Mouse (Mus musculus) spleen, postnatal 14 days (tissue): ENCODE measurements around the gene Pnma3.
"Not testable (repeated sequence)": the region's sequence is repeated elsewhere in the genome, so short reads cannot be mapped to it uniquely, and the experiment has no call there.

Experiments used
- DNase-seq, 2 experiments: peaks; one replicate each; pipeline ENCODE4 v3.0.0; 2021 to 2022; ENCODE audit warnings: low spot score in 2 of 2

Gene Pnma3

GRCm38 (mm10) chrX:73064415-73064793, at the start of gene Pnma3:
Gene Pnma3 (plus strand): TSS chrX:73064787.
- no peak for DNase-seq

DNA sequence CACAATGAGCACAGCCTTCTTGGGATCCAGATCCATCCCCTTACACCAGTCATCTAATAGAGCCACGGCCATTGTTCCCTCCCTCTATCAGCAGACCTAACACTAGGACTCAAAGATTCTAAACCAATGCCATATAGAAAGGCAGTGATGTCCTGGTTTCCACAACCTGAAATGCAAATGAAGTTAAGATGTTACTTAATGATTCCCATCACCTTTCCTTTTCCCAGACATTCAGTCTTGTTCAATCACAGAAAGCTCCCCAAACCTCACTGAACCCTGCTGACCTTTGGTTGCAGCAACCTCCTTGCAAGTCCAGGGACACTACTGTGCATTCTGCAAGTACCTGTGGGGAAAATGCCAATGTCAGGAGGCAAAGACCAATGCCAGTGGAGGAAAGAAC, 27.6 kb upstream of the Pnma3 start, which contains the start of gene Pnma5:
Gene Pnma5 (minus strand): TSS at position 101 of the 400 bp plus-strand sequence.
- no peak for DNase-seq

- DNase-seq: no peak
Measured at GRCm38 (mm10) chrX:73038831-73039230, 25.8 kb upstream of the Pnma3 start.

DNA sequence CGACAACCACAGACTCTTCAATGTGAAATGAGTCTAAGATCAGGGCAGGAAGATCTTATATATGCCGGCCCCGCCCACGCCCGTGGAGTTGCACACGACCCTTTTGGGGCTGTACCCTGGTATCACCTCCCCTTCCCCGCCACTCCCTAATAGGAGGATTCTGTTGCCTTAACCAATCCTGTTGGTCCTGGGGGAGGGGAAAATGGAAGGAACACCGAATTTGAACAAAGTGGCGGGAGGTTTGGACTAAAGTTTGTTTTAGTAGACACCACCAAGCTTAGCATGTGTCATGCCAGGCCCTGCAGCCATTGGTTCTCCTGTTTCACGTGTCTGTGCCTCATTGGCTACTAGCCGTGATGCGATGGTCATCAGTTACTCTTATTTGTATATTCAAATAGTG, 24.9 kb upstream of the Pnma3 start:
- no peak for DNase-seq

GRCm38 (mm10) chrX:73053860-73054563, 10.6 kb upstream of the Pnma3 start:
- DNase-seq: peak; percentile 71 to 86

- DNase-seq: no peak
Measured at GRCm38 (mm10) chrX:73061528-73061927, 3.1 kb upstream of the Pnma3 start.

GRCm38 (mm10) chrX:73062323-73062722, 2.3 kb upstream of the Pnma3 start:
- DNase-seq: no peak

GRCm38 (mm10) chrX:73063512-73064414, 824 bp upstream of the Pnma3 start:
- no peak for DNase-seq

DNA sequence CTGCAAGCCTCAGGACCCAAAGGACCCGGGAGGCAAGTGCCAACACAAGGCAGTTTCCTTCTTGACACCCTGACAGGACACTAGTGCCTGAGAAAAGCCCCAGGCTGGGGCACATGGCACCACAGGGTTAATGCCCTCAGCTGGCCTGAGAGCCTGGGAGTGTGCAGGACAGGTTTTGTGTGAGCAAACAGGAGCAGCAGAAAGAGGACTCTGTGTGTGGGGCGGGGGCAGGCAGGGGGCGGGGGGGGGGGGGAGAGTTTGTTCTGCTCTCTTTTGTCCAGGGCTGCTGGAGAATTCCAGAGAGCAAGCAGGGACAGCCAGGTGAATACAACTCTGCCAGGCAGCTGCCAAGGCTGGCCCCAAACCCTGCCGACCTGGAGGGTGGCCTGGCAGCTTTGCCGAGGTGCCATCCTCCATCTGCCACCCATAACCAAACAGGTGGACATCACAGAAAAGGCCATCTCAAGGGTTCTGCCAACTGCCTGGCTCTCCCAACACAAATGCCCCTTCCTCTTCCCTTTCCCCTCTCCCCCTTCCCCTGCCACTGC, 2.3 kb downstream of the Pnma3 start:
- not testable (repeated sequence) for DNase-seq

DNA sequence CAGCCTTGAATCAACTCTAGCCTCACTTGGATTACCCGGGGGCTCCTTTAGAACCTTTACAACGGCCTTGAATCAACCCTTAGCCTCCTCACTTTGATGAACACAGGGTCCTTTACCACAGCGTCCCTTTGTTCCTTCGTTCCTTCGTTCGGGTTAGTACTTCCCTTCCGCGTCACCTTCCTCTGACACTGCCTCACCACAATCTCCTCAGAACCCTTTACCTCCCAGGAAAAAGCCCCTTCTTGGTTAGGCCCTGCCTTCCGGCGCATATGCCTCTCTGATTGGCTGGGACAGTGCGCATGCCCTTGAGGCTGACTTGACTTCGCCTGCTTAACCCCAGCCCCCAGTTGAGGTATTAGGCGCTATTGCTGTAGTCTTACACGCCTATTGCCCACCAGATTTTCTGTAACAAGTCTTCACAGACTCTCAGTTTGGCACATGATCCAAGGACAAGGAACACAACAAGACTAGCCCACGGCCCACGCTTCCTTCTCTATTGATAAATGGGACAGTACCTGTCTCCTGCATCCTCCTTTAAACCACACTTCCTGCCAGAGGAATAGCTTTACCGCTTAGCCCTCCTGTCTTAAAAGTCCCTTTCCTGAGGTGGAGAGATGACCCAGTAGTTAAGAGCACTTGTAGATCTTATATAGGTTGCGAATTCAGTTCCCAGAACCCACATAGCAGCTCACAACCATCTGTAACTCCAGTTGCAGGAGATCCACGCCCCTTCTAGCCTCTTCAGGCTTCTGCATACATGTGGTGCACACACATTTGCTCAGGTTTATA, 17.9 kb downstream of the Pnma3 start, which contains the start of gene Xlr4a:
Gene Xlr4a (minus strand): TSS at position 212 of the 789 bp plus-strand sequence.
- DNase-seq: not testable (repeated sequence)

DNA sequence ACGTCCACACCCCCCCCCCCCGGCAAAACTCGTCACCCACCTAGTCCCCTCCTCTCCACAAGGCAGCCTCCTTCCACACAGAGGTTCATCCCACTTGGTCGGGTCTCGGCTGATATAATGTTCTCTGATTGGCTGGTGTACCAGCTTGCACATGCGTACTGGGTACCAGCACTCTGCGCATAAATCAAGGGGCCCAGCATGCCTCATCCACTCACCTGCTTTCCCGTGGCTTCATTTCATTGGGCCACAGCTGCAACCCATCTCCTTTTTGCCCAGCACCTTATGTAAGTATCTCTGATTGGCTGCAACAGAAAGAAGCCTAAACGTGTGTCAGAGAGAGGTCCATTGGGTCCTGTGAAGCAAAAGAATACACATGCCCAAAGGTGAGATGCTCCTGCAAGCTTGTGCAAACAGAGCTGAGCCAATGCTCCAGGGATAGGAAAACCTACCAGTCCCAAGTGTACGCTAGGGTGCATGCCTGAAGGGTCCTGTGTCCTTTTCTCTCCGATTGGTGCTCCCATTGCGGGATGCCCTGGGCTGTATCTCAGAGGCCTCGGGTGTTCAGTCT, 32.4 kb downstream of the Pnma3 start, which contains the start of gene Xlr3a:
Gene Xlr3a (minus strand): TSS at position 155 of the 568 bp plus-strand sequence.
- not testable (repeated sequence) for DNase-seq

DNA sequence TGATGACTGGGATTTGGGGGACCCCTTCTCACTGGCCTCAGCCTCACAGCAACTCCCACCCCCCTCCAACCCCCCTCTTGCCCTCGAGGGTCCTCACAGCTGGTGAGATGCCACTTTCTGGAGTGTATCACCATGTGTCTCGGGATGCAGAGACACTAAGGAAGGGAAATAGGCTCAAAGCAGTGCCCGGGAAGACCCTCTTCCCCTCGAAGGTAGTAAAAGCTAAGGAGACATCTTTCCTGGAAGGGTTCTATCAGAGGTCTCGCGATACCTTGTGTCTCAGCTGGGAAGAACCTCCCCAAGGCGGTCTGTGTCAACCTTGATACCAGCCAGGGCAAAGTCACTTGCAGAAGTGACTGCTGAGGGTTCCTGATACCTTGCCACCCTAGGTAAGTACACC, 52.2 kb downstream of the Pnma3 start, which contains the start of gene Gm14685:
Gene Gm14685 (plus strand): TSS at position 301 of the 400 bp plus-strand sequence.
- not testable (repeated sequence) for DNase-seq
